Mouse (Mus musculus) liver, embryonic 14.5 days (tissue): ENCODE data around the gene Gpatch4.

ENCODE experiments used
- CTCF ChIP-seq: IDR thresholded peaks from 2 replicates; pipeline ENCODE4 v1.5.1; 2016; ENCODE audit warnings: antibody characterized with exemption, low read depth, control low read depth
- EP300 ChIP-seq: IDR thresholded peaks from 2 replicates; pipeline ENCODE4 v1.6.1; 2016; ENCODE audit warnings: antibody characterized with exemption, low read depth

DNA sequence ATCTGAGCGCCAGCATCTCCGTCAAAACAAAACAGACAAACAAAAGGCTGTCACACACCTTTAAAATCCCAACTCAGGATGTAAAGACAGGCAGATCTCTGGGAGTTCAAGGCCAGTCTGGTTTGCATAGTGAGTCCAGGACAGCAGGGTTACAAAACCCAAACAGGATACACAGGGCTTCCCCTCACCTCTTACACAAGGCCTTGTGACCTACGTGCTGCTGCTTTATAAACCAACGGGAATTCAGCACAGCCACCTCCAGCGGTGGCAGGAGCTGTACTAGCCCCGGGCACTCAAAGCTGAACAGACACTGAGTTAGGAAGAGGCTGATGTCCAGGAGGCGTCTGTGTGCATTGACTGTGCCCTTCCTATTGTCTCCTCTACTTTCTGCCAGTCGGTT is 34.5 kb downstream of the Gpatch4 start:
- TF ChIP-seq CTCF (no peak), EP300 (no peak)
